ENCODE assay signal across 8 mouse cellular contexts in the genomic region with DNA sequence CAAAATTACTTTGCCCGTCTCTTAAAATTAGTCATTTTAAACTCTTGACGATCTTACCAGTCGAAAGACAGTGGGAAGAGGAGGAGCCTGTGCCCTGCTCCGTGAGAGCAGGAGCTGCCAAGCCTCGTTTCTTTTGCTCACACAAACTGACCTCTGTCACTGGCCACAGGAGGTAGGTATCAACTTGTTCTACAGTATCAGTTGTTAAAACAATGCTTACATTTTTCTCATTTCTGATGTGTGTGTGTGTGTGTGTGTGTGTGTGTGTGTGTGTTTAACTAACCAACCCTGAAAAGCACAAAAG. TPM values are rescaled to one million over a fixed set of nuclear protein-coding genes. Genes with fewer than 3 reads are reported as not detected.
DNase-seq lines count a peak whose midpoint lies in the region; ATAC-seq lines count a peak whose summit lies in the region.

No protein-coding gene starts in this region.

- no peak for DNase-seq in heart, postnatal 36 days
- no peak for DNase-seq in embryonic facial prominence, embryonic 10.5 days (ENCODE audit: low spot score)
- no peak for DNase-seq in midbrain, embryonic 11.5 days (ENCODE audit: low spot score, missing footprints)
- no peak for DNase-seq in right cerebral cortex, postnatal 25 days
- no peak for DNase-seq in spleen, postnatal 36 days (ENCODE audit: low spot score in 2 of 2)
- DNase-seq in left cerebral cortex, adult 11 months (ENCODE audit: low spot score): no peak

- H3K27ac ChIP-seq in heart, embryonic 14.5 days (replicated peaks in 1 of 2; ENCODE audit: control insufficient read depth in 1 of 2, insufficient read depth in 1 of 2, low read depth in 2 of 2, low read length in 2 of 2): peak overlapping the region; percentile 87 to 93
- H3K27ac ChIP-seq in embryonic facial prominence, embryonic 10.5 days (replicated peaks): no peak overlapping the region
- H3K27ac ChIP-seq in hindbrain, embryonic 13.5 days: 0 out of 2 replicates have a peak overlapping the region, but pooled peaks have one; percentile 30
- no peak overlapping the region for H3K27ac ChIP-seq in midbrain, embryonic 11.5 days (ENCODE audit: low read depth, low read length)

- intact Hi-C loops in heart, postnatal 36 days (cut with DNase I): loop anchor here (2.0 kb wide), 1 partner anchor 44 kb away; no protein-coding TSS in a partner anchor

- WGBS in heart, embryonic 14.5 days: 3% methylated on average over 5 of the region's 5 CpGs
- 8% methylated on average over 5 of the region's 5 CpGs for WGBS in embryonic facial prominence, embryonic 10.5 days
- WGBS in hindbrain, embryonic 13.5 days: 11% methylated on average over 5 of the region's 5 CpGs
- WGBS in midbrain, embryonic 11.5 days: 9% methylated on average over 5 of the region's 5 CpGs

- no peaks in the 10 kb centered on the region for H3K36me3 ChIP-seq in heart, embryonic 14.5 days (ENCODE audit: control insufficient read depth, insufficient read depth, low read length)
- H3K36me3 ChIP-seq in embryonic facial prominence, embryonic 10.5 days (replicated peaks): no peaks in the 10 kb centered on the region
- H3K36me3 ChIP-seq in hindbrain, embryonic 13.5 days: no peaks in the 10 kb centered on the region
- no peaks in the 10 kb centered on the region for H3K36me3 ChIP-seq in midbrain, embryonic 11.5 days (ENCODE audit: control insufficient read depth, insufficient read depth, low read length)

- H3K4me2 ChIP-seq in heart, embryonic 14.5 days (ENCODE audit: low read length): peak overlapping the region; percentile 61
- peak overlapping the region; percentile 46 for H3K4me2 ChIP-seq in hindbrain, embryonic 13.5 days
- H3K4me2 ChIP-seq in midbrain, embryonic 11.5 days: peak overlapping the region; percentile 36

- no peaks in the 10 kb centered on the region for H3K27me3 ChIP-seq in heart, embryonic 14.5 days (ENCODE audit: control insufficient read depth, insufficient read depth, low read length)
- H3K27me3 ChIP-seq in embryonic facial prominence, embryonic 10.5 days (replicated peaks; ENCODE audit: low read depth, poor library complexity, severe bottlenecking): 0 out of 2 replicates have a peak, but pooled peaks cover 10% of the 10 kb centered on the region
- H3K27me3 ChIP-seq in hindbrain, embryonic 13.5 days: no peaks in the 10 kb centered on the region
- no peaks in the 10 kb centered on the region for H3K27me3 ChIP-seq in midbrain, embryonic 11.5 days (ENCODE audit: control insufficient read depth, insufficient read depth, low read length)

- ATAC-seq in heart, embryonic 14.5 days (ENCODE audit: insufficient number of reproducible peaks, insufficient read depth, low FRiP score, low read depth): no peak
- no peak; the same call in 1 of the 2 replicates for ATAC-seq in hindbrain, embryonic 13.5 days (ENCODE audit: low FRiP score)
- peak; percentile 52; the same call in 1 of the 2 replicates for ATAC-seq in midbrain, embryonic 11.5 days (ENCODE audit: low FRiP score)

- peak overlapping the region; percentile 54 for H3K9ac ChIP-seq in heart, embryonic 14.5 days (ENCODE audit: low read length)
- H3K9ac ChIP-seq in hindbrain, embryonic 13.5 days: 0 out of 2 replicates have a peak overlapping the region, but pooled peaks have one; percentile 1
- H3K9ac ChIP-seq in midbrain, embryonic 11.5 days (ENCODE audit: low read length): no peak overlapping the region; the same call in 1 of the 2 replicates

- H3K4me3 ChIP-seq in heart, embryonic 14.5 days (ENCODE audit: control insufficient read depth in 1 of 2, insufficient read depth in 1 of 2, low read depth in 1 of 2, low read length in 2 of 2): peak overlapping the region; percentile 1 to 19; a peak in 2 of 4 replicates
- H3K4me3 ChIP-seq in embryonic facial prominence, embryonic 10.5 days: peak overlapping the region; percentile 39
- H3K4me3 ChIP-seq in hindbrain, embryonic 13.5 days: peak overlapping the region; percentile 12; the same call in 1 of the 2 replicates
- H3K4me3 ChIP-seq in midbrain, embryonic 11.5 days (ENCODE audit: low read depth, low read length): peak overlapping the region; percentile 10; the same call in 1 of the 2 replicates

- peaks cover 22 to 47% of the 10 kb centered on the region in 2 experiments for H3K4me1 ChIP-seq in heart, embryonic 14.5 days (ENCODE audit: control insufficient read depth in 2 of 2, insufficient read depth in 2 of 2, low read length in 2 of 2)
- peaks cover 17% of the 10 kb centered on the region for H3K4me1 ChIP-seq in embryonic facial prominence, embryonic 10.5 days
- peaks cover 22% of the 10 kb centered on the region for H3K4me1 ChIP-seq in hindbrain, embryonic 13.5 days (replicated peaks)
- H3K4me1 ChIP-seq in midbrain, embryonic 11.5 days (ENCODE audit: control insufficient read depth, insufficient read depth, low read length): peaks cover 7% of the 10 kb centered on the region

- no peaks in the 10 kb centered on the region for H3K9me3 ChIP-seq in heart, embryonic 14.5 days (ENCODE audit: control insufficient read depth, low read length)
- H3K9me3 ChIP-seq in embryonic facial prominence, embryonic 10.5 days: no peaks in the 10 kb centered on the region
- H3K9me3 ChIP-seq in hindbrain, embryonic 13.5 days: no peaks in the 10 kb centered on the region
- no peaks in the 10 kb centered on the region for H3K9me3 ChIP-seq in midbrain, embryonic 11.5 days (ENCODE audit: control insufficient read depth, low read length)

RNA-seq across cellular contexts. Expression of gene Tsc22d2, which starts 41.7 kb away (rescaled TPM):
- polyA plus RNA-seq in heart, embryonic 14.5 days (2014; fragmentation: Nextera tagmentation; extraction: Ambion mirVana): 20.9 and 25.3 TPM in 2 replicates
- 10 to 100 TPM; 23.8 to 25.6 TPM for total RNA-seq in heart, postnatal 36 days (2021)
- polyA plus RNA-seq in embryonic facial prominence, embryonic 10.5 days (2016; fragmentation: Nextera tagmentation; extraction: Ambion mirVana): 7.5 and 9.5 TPM in 2 replicates
- 8.2 and 8.6 TPM in 2 replicates for polyA plus RNA-seq in hindbrain, embryonic 13.5 days (2015; fragmentation: Nextera tagmentation; extraction: Ambion mirVana)
- 11.6 and 12.7 TPM in 2 replicates for polyA plus RNA-seq in midbrain, embryonic 11.5 days (2014; fragmentation: Nextera tagmentation; extraction: Ambion mirVana)

Comparison
In these comparisons a context has a peak if more than half of its experiments do, and no peak if none do; other contexts are left out.
1. H3K27ac ChIP-seq: peak in heart, embryonic 14.5 days (2 of 2) and hindbrain, embryonic 13.5 days (single experiment); none in embryonic facial prominence, embryonic 10.5 days (single experiment) and midbrain, embryonic 11.5 days (single experiment).
2. Peak in every context shown above with its lines, with median percentiles within 50 percentile points of each other: H3K4me2 ChIP-seq and H3K4me3 ChIP-seq.